Mouse (Mus musculus) liver, postnatal 0 days (tissue): ENCODE measurements at regions not wholly inside any gene's neighbourhood (a gene's known extent, or its start where the extent isn't known, plus 50 kb on each side); places are given as distances from the start of the nearest gene placed in this dataset.

Source experiments
- ATAC-seq: fragments of 200-750 bp; cut with Nextera tagmentation; 2 replicates; pipeline ENCODE4 v1.8.0; 2017; ENCODE audit warnings: mild to moderate bottlenecking, moderate library complexity
- DNase-seq: peaks from one replicate; pipeline ENCODE4 v3.0.0-alpha.2; 2016
- H3K27ac ChIP-seq: fragments of 300-500 bp; sonication (generic); 2 replicates; pipeline ENCODE4 v1.5.1; 2014; ENCODE audit warnings: antibody characterized with exemption, moderate library complexity, mild to moderate bottlenecking, low read depth
- H3K27me3 ChIP-seq: fragments of 300-500 bp; sonication (generic); 2 replicates; pipeline ENCODE4 v1.6.1; 2014; ENCODE audit warnings: low read length, control low read depth, mixed read lengths; ENCODE audit not compliant: insufficient read depth
- H3K36me3 ChIP-seq: fragments of 300-500 bp; sonication (generic); replicated peaks from 2 replicates; pipeline ENCODE4 v1.6.1; 2014; ENCODE audit warnings: mild to moderate bottlenecking, control low read depth, low read length, moderate library complexity, mixed read lengths; ENCODE audit not compliant: insufficient read depth
- H3K4me1 ChIP-seq: fragments of 300-500 bp; sonication (generic); 2 replicates; pipeline ENCODE4 v1.6.1; 2014; ENCODE audit warnings: antibody characterized with exemption, mild to moderate bottlenecking, control low read depth; ENCODE audit not compliant: insufficient read depth
- H3K4me2 ChIP-seq: fragments of 300-500 bp; sonication (generic); 2 replicates; pipeline ENCODE4 v1.6.1; 2014; ENCODE audit warnings: low read depth, mild to moderate bottlenecking, low read length, moderate library complexity, mixed read lengths
- H3K4me3 ChIP-seq: fragments of 300-500 bp; sonication (generic); 2 replicates; pipeline ENCODE4 v1.5.1; 2014; ENCODE audit warnings: low read depth, low read length
- H3K9ac ChIP-seq: fragments of 300-500 bp; sonication (generic); replicated peaks from 2 replicates; pipeline ENCODE4 v1.6.1; 2014; ENCODE audit warnings: mild to moderate bottlenecking, moderate library complexity
- H3K9me3 ChIP-seq: fragments of 300-500 bp; sonication (generic); 2 replicates; pipeline ENCODE4 v1.6.1; 2016; ENCODE audit warnings: mild to moderate bottlenecking, control low read depth, low read length, mixed read lengths
- CTCF ChIP-seq: sonication (generic); IDR thresholded peaks from 2 replicates; pipeline ENCODE4 v1.5.1; 2016; ENCODE audit warnings: antibody characterized with exemption, low read depth
- EP300 ChIP-seq: IDR thresholded peaks from 2 replicates; pipeline ENCODE4 v1.6.1; 2016; ENCODE audit warnings: antibody characterized with exemption, low read depth, mild to moderate bottlenecking
- WGBS: fragments of 180-500 bp; shearing (Covaris S2); extraction: QIAGEN DNeasy Blood & Tissue Kit; methylation state at CpG from one replicate; pipeline ENCODE4 v1.1.7; 2014; ENCODE audit not compliant: insufficient replicate concordance; 5-methylcytosine and 5-hydroxymethylcytosine counted together

GRCm38 (mm10) chr1:73079518-73079917, 63.8 kb upstream of the Tnp1 start:
- Histone ChIP-seq H3K9me3 (no peaks in the 10 kb centered on the region), H3K9ac (no peak overlapping the region), H3K4me2 (no peak overlapping the region), H3K4me3 (no peak overlapping the region), H3K27me3 (no peaks in the 10 kb centered on the region), H3K4me1 (no peaks in the 10 kb centered on the region), H3K27ac (no peak overlapping the region), H3K36me3 (no peaks in the 10 kb centered on the region)
- no peak for TF ChIP-seq CTCF
- no peak for TF ChIP-seq EP300
- WGBS = 65% methylated on average over 2 of the region's 2 CpGs
- DNase-seq = no peak
- ATAC-seq = no peak

GRCm38 (mm10) chr1:73077156-73077555, 61.4 kb upstream of the Tnp1 start:
- H3K27me3 ChIP-seq = no peaks in the 10 kb centered on the region
- H3K4me1 ChIP-seq = peaks cover 8% of the 10 kb centered on the region
- WGBS = 78% methylated on average over 4 of the region's 4 CpGs
- no peak overlapping the region for H3K27ac ChIP-seq
- no peak overlapping the region for H3K4me2 ChIP-seq
- no peak for TF ChIP-seq CTCF
- no peak for TF ChIP-seq EP300
- no peak for DNase-seq
- H3K9me3 ChIP-seq = no peaks in the 10 kb centered on the region
- H3K36me3 ChIP-seq = no peaks in the 10 kb centered on the region
- no peak overlapping the region for H3K4me3 ChIP-seq
- no peak overlapping the region for H3K9ac ChIP-seq
- ATAC-seq = no peak

GRCm38 (mm10) chr1:73075699-73076373, 60.1 kb upstream of the Tnp1 start:
- Histone ChIP-seq H3K27ac (no peak overlapping the region), H3K4me3 (no peak overlapping the region), H3K4me1 (peaks cover 16% of the 10 kb centered on the region), H3K36me3 (no peaks in the 10 kb centered on the region), H3K4me2 (no peak overlapping the region), H3K9ac (no peak overlapping the region), H3K27me3 (no peaks in the 10 kb centered on the region), H3K9me3 (no peaks in the 10 kb centered on the region)
- DNase-seq (no peak), ATAC-seq (no peak)
- TF ChIP-seq CTCF (no peak), EP300 (no peak)
- WGBS = 80% methylated on average over 6 of the region's 6 CpGs

- ATAC-seq = no peak
- Histone ChIP-seq H3K4me2 (no peak overlapping the region), H3K4me1 (peaks cover 19% of the 10 kb centered on the region), H3K27me3 (no peaks in the 10 kb centered on the region), H3K36me3 (no peaks in the 10 kb centered on the region), H3K4me3 (no peak overlapping the region), H3K27ac (no peak overlapping the region), H3K9me3 (no peaks in the 10 kb centered on the region), H3K9ac (no peak overlapping the region)
- DNase-seq = no peak
- TF ChIP-seq EP300 = no peak
- TF ChIP-seq CTCF = no peak
- WGBS = 82% methylated on average over 2 of the region's 2 CpGs
These were observed 59.5 kb upstream of the Tnp1 start for GRCm38 (mm10) chr1:73075159-73075558.

- H3K36me3 ChIP-seq = no peaks in the 10 kb centered on the region
- H3K4me2 ChIP-seq = no peak overlapping the region
- no peak for ATAC-seq
- WGBS = 76% methylated on average over 3 of the region's 3 CpGs
- no peaks in the 10 kb centered on the region for H3K27me3 ChIP-seq
- no peak for TF ChIP-seq CTCF
- TF ChIP-seq EP300 = no peak
- no peaks in the 10 kb centered on the region for H3K9me3 ChIP-seq
- no peak overlapping the region for H3K27ac ChIP-seq
- no peak for DNase-seq
- no peak overlapping the region for H3K4me3 ChIP-seq
- no peak overlapping the region for H3K9ac ChIP-seq
- peaks cover 19% of the 10 kb centered on the region for H3K4me1 ChIP-seq
These were observed 58.8 kb upstream of the Tnp1 start for GRCm38 (mm10) chr1:73074525-73074924.

GRCm38 (mm10) chr1:73072237-73072904, 56.7 kb upstream of the Tnp1 start:
- WGBS = 33% methylated on average over 5 of the region's 5 CpGs
- peak; percentile 100 for ATAC-seq
- peak overlapping the region; percentile 44 for H3K9ac ChIP-seq

More at GRCm38 (mm10) chr1:73072237-73072904, 56.7 kb upstream of the Tnp1 start:
- Histone ChIP-seq H3K4me3 (no peak overlapping the region), H3K27me3 (no peaks in the 10 kb centered on the region), H3K4me2 (peak overlapping the region; percentile 42), H3K9me3 (no peaks in the 10 kb centered on the region), H3K36me3 (no peaks in the 10 kb centered on the region), H3K27ac (peak overlapping the region; percentile 67), H3K4me1 (peaks cover 19% of the 10 kb centered on the region)
- TF ChIP-seq CTCF = no peak
- peak; percentile 98 for TF ChIP-seq EP300
- DNase-seq = peak; percentile 16
